Mouse (Mus musculus) spleen, adult 2 months (tissue): ENCODE results near the gene Skap1.

ENCODE experiments used
- CTCF ChIP-seq: fragments of 200-500 bp; IDR thresholded peaks from 2 replicates; pipeline ENCODE4 v1.5.1; 2011; ENCODE audit warnings: mild to moderate bottlenecking, inconsistent platforms; ENCODE audit not compliant: insufficient read depth, insufficient read length, insufficient replicate concordance; ENCODE audit errors: extremely low read depth
- POLR2A ChIP-seq: fragments of 200-500 bp; IDR thresholded peaks from 2 replicates; pipeline ENCODE4 v1.6.1; 2011; ENCODE audit warnings: low read depth, low read length, inconsistent platforms

- TF ChIP-seq POLR2A (no peak), CTCF (no peak)
These were observed 173.5 kb downstream of the Skap1 start for GRCm38 (mm10) chr11:96637927-96638326.
